Mouse (Mus musculus): ENCODE measurements around the gene Uqcrc1. TPM values are rescaled to one million over a fixed set of nuclear protein-coding genes. Genes with fewer than 3 reads are reported as not detected.

Uqcrc1 gene
- total RNA-seq (2015) = 144 and 157 TPM in 2 replicates
- 256 and 338 TPM in 2 replicates for total RNA-seq (2017)

DNA sequence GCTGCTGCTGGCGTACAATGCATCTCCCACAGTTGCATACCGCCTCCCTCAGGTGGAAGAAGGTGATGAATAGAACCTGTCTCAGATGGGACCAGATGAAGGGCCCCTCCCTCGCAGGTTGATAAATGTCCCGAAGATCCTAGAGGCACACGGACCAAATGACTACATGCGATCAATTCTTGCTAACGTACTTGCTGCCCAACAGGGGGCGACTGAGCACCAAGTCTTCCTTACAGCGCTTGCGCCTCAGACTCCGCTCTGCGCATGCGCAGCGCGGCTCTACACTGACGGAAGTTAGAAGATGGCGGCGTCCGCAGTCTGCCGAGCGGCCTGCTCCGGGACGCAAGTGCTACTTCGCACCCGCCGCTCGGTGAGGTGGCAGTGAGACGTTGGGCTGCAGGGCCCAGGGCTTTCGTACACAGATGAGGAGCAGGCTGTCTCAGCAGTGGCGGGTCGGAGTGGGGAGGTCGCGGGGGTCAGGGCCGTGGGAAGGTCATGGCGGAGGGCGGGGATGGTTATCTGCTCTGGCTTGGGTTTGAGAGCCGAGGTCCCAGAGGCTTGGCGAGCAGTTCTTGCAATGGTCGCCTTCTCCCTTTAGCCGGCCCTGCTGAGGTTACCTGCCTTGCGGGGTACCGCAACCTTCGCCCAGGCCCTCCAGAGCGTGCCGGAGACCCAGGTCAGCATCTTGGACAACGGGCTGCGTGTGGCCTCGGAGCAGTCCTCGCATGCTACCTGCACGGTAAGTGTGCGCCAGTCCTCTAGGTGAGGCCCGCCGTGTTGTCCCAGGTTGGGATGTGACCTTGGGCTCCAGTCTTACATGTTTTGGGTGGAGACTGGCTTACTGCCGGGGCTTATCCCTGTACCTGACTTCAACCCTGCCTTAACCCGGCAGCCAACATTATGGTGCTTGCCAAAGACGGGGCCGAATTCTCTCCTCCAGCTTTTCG, at the start of gene Uqcrc1:
Gene Uqcrc1 (plus strand): TSS at position 216 of the 947 bp plus-strand sequence.
- peak; percentile 91 for ATAC-seq (replicated peaks; ENCODE audit: poor library complexity)

DNA sequence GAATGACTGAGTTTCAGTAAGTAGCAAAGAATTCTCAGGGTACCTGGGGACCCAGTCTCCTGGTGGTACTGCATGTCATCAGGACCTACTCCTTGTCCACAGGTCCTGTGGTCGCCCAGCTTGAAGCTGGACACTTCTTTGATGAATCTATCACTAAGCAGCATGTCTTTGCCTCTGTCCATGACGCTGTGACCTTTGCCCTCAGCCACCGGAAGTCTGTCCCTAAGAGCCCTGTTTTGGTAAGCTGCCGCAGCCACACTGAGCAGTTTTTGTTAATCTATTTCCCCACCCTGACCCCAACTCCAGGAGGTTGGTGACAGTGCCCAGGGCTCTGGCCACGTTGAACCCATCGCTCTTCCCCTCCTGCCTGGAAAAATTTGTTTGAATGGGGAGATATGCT, 24.1 kb upstream of the Uqcrc1 start:
- ATAC-seq (replicated peaks; ENCODE audit: poor library complexity) = no peak

DNA sequence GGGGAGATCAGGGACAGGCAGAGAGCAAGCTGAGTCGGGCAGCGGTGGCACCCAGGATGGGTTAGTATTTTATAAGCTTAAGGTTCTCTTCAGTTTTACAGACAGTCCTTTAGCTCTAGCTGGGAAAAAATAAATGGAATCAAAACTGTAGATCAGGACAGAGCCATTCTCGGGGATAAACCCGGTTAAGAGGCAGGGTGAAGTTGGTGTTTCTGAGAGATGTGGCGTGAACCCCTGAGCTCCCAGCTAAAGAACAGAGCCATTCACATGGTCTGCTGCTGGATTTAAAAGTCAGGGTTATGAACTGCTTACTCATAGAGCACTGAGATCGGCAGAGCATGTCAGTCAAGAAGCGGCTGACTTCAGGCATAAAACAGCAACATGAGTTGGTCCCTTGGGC, 23.3 kb upstream of the Uqcrc1 start:
- no peak for ATAC-seq (replicated peaks; ENCODE audit: poor library complexity)

- ATAC-seq (replicated peaks; ENCODE audit: poor library complexity) = no peak
Observed at GRCm38 (mm10) chr9:108913621-108914020, 22.8 kb upstream of the Uqcrc1 start.

- ATAC-seq (replicated peaks; ENCODE audit: poor library complexity) = no peak
Observed at GRCm38 (mm10) chr9:108914491-108914890, 21.9 kb upstream of the Uqcrc1 start, which contains the start of gene Tmem89. Gene Tmem89 (plus strand): TSS chr9:108914619.

- peak; percentile 85 for ATAC-seq (replicated peaks; ENCODE audit: poor library complexity)
Observed at GRCm38 (mm10) chr9:108925897-108926296, 10.5 kb upstream of the Uqcrc1 start.

DNA sequence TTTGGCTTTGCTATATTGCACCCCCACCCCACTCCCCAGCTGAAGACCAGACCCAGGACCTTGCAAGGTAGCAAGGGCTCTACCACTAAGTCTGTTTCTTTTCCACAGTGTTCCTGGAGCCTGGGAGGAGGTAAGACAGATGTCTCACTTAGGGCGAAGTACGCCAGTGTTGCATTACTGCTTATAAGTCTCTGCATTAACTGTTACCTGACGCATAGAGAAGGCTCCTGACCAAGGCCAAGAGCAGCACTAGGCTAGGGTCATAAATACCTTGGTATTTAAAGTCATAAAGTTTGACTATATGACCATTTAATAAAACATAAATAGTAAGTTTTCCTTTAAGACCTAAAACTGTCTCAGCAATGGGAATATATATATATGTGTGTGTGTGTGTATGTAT, 8.0 kb upstream of the Uqcrc1 start:
- no peak for ATAC-seq (replicated peaks; ENCODE audit: poor library complexity)

DNA sequence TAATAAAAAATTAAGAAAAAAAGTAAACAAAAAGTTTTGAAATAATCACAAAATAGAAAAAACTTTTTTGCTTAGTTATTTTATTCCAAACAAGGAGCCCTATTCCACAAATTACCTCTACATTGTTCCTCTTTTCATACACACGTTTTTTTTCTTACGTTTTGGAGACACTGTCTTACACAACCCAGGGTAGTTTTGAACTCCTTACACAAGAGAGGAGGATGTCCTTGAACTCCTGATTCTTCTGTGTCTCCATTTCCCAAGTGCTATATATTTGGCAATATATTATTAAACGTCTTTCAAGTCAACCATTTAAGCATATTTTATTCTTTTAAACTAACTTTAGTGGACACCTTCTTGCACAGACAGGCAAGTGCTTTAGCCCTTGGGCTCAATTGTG, 442 bp upstream of the Uqcrc1 start:
- ATAC-seq (replicated peaks; ENCODE audit: poor library complexity) = peak; percentile 33

DNA sequence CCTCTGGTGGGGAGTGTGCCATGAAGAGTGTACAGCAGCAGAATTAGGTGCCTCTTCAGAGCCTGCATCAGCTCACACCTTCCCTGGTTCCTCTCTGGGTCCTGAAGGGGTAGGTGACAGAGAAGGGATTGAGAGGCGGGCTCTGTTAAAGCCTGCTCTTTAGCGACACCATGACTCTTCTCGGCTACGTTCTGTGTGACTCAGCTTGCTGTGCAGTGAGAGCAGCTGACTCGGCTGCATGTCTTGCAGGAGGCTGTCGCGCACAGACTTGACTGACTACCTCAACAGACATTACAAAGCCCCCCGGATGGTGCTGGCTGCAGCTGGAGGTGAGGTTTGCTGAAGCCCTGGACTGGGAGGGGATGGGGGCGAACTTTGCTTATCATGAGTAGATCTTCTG, 8.7 kb downstream of the Uqcrc1 start:
- no peak for ATAC-seq (replicated peaks; ENCODE audit: poor library complexity)

GRCm38 (mm10) chr9:108945608-108946007, 9.2 kb downstream of the Uqcrc1 start:
- ATAC-seq (replicated peaks; ENCODE audit: poor library complexity) = peak; percentile 21; the same call in 1 of the 2 replicates

DNA sequence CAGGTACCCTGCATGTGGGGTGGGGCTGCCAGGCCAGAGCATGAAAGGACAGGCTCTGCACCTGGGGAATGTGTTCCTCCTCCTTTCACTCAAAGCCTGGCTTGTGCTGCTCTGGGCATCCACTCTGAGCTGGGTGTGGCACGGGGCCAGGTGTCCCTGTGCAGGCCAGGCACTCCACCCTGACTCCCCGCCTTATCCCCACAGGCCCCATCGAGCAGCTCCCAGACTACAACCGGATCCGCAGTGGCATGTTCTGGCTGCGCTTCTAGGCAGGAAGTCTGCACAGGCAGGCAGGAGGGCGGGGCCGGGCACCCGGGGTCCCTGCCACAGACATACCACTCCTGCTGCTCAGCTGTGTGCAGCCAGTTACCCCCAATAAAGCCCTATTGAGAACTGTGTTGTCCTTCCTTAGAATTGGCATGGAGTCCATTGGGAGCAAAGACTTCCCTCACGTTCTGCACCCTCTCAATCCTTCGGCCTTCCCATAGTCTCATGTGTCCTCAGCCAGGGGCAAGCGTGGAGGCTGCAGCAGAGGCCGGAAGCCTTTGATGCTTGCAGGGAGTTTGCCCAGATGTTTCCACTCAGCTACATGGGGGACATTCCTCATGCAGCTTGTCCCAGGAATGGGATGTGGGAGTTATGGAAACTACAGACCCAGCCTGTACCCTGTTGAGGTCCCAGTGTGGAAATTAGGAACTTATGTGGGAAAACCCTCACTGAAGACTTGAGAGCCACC, 13.0 kb downstream of the Uqcrc1 start:
- ATAC-seq (replicated peaks; ENCODE audit: poor library complexity) = no peak

DNA sequence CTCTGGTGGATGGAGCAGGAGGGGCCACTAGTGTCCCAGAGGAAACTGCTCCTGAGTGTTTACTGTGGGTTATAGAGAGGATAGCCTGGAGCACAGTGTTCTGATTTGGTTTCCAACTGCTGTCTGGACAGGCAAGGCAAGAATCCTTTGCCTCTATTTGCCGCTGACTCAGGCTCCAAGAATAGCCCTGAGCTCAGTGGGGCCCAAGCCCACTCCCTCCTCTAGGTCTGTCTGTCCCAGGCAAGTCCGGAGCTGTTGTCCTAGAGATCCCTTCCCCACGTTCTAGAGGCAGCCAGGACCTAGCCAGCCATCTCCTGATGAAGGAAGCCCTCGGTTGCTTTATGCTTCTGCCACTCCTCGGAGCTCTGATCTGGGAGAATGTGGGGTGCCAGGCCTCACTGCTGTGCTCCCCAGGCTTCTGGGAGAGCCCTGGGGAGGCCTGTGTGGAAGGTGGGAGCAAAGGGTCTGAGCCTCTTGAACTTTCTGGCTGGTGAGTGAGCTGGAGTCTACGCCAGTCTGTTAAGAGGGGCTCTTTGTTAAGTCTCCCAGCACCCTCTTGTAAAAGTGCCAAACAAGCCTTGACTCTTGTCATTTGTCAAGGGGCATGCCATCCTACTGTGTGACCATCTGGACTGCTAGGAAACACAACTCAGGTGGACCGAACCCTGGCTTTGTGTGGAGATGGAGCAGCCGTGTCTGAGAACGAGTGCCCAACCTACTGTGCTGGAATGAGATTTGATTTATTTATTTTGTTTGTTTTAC, 13.7 kb downstream of the Uqcrc1 start:
- no peak for ATAC-seq (replicated peaks; ENCODE audit: poor library complexity)

DNA sequence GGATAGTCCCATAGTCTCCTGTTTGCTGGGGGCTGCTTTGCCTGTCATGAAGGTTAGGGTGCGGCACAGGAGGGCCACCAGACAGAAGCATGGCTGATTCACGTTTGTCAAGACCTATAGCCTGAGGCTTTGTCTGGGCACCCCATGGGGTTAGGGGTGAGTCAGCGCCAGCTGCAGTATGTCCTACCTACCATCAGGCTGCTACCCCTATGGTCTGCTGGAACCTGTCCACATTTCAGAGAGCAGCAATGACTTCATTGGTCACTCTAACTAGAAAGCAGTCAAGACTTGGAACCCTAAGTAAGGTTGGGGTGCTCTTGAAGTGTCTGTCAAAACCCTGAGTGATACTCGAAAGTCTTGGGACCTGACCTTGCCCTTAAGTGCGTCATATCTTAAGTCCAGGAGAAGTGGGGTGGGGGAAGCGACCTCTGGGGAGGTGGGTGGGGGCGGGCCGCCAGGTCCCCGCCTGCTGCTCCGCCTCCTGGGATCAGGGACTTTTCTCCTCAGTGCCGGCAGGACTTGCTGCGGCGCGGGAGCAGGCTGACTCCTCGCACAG, 16.7 kb downstream of the Uqcrc1 start, which contains the start of gene Col7a1:
Gene Col7a1 (plus strand): TSS at position 506 of the 556 bp plus-strand sequence.
- ATAC-seq (replicated peaks; ENCODE audit: poor library complexity) = no peak; the same call in 1 of the 2 replicates

DNA sequence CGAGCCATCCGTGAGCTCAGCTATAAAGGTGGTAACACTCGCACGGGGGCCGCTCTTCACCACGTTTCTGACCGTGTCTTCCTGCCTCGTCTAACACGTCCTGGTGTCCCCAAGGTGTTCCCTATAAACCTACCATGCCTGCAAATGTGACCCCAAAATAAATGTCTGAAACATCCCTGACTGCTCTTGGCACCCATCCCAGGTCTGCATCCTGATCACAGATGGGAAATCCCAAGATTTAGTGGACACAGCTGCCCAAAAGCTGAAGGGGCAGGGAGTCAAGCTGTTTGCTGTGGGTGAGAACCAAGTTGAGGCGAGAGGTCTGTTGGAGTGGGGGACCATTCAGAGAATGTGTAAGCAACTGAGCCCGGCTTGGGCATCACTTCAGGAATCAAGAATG, 18.8 kb downstream of the Uqcrc1 start:
- ATAC-seq (replicated peaks; ENCODE audit: poor library complexity) = no peak

DNA sequence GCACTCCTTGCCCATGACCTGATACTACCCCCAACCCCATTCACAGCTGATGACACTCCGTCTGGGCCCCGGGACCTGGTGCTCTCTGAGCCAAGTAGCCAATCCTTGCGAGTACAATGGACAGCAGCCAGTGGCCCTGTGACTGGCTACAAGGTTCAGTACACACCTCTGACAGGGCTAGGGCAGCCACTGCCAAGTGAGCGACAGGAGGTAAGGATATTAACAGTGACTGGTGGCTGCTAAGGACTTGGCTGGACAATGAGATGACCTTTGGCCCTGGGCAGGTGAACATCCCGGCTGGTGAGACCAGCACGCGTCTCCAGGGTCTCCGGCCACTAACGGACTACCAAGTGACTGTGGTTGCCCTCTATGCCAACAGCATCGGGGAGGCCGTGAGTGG, 19.4 kb downstream of the Uqcrc1 start:
- no peak for ATAC-seq (replicated peaks; ENCODE audit: poor library complexity)

- no peak for ATAC-seq (replicated peaks; ENCODE audit: poor library complexity)
Observed at GRCm38 (mm10) chr9:108963577-108963976, 27.1 kb downstream of the Uqcrc1 start.

DNA sequence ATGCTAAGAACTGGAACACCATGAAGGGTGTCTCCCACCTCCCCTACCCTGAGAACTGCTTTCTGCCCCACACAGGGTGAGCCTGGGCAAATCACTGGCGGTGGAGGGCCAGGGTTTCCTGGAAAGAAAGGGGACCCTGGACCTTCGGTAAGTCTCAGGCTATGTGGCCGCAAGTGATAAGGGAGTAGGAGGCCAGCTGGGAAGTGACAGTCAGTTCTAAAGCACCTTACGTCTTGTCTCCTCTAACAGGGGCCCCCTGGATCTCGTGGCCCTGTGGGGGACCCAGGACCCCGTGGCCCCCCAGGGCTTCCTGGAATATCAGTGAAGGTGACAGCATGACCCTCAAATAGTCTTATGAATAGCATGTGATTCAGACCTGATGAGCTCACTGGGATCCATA, 27.9 kb downstream of the Uqcrc1 start:
- no peak for ATAC-seq (replicated peaks; ENCODE audit: poor library complexity)

GRCm38 (mm10) chr9:108970623-108971022, 34.2 kb downstream of the Uqcrc1 start:
- peak; percentile 63 for ATAC-seq (replicated peaks; ENCODE audit: poor library complexity)

DNA sequence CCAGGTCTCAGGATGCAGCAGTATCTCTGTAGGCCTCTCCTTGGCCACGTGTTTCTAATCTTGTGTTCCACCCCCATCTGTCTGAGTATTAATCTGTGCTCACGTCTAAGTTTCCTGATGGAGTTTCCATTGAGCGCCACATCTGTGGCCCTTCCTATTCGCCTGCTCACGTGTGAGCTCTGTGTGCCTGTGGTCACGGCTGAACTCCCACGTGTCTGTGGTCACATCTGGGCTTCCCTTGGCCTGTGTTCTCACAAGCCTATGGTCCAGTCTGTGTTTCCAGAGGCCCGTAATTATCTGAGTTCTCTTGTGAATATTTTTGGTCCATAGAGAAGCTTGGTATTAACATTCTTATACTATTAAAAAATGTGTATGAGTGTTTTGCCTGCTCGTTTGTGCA, 40.0 kb downstream of the Uqcrc1 start:
- ATAC-seq (replicated peaks; ENCODE audit: poor library complexity) = no peak

DNA sequence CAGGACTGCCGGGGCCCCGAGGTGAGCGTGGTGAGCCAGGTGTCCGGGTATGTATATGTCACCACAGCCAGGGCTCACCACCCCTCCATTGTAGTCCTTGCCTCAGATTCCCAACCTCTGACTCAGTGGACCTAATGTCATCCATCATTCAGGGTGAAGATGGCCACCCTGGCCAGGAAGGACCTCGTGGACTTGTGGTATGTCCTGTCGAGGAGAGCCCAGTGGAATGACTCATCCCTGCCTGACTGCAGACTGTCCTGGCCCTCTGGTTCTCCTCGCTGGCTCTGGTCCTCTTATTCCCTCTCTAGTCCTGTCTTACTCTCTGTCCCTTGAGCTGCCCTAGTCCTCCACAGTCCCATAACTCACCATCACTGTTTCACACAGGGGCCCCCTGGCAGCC, 41.5 kb downstream of the Uqcrc1 start:
- no peak for ATAC-seq (replicated peaks; ENCODE audit: poor library complexity)

GRCm38 (mm10) chr9:108982498-108982897, 46.1 kb downstream of the Uqcrc1 start:
- ATAC-seq (replicated peaks; ENCODE audit: poor library complexity) = no peak

All from megakaryocyte progenitor cell, adult 5-6 weeks (primary cell).